8 mouse cellular contexts compared by ENCODE assay signal in the genomic region with DNA sequence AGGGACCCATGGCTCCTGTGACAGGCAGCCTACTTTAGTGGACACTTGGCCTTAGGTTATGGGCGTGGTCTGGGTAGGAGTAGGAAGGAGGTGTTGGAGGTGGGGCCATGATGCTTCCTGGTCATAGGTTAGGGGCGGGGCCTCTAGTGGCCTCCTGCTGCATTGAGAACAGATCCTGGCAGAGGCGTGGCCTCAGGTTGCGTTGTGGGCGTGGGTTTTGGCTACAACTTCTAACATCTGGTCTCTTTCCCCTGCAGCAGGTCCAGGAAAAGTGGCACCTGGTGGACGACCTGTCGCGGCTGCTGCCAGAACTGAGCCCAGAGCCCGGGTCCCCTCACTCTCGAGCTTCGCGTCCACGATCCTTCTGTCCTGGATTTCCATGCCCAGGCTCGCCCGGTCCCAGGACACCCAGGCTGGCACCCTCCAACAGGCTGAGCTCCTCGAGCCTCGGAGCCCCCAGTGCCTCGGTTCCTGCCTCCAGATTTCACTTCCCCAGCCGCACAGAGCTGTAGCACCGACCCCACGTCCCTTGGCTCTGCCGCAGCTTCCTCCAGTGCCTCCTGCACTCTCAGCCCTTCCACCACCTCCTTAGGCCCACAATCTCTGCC. TPM values are rescaled to one million over a fixed set of nuclear protein-coding genes. Genes with fewer than 3 reads are reported as not detected.
A peak's percentile ranks its signal among the peaks of the same experiment; 100 is the strongest.
DNase-seq lines count a peak whose midpoint lies in the region; ATAC-seq lines count a peak whose summit lies in the region.

No protein-coding gene starts in this region.

- no peaks in the 10 kb centered on the region for H3K9me3 ChIP-seq in midbrain, embryonic 10.5 days (replicated peaks)
- no peaks in the 10 kb centered on the region for H3K9me3 ChIP-seq in midbrain, embryonic 15.5 days
- H3K9me3 ChIP-seq in embryonic facial prominence, embryonic 10.5 days: no peaks in the 10 kb centered on the region
- no peaks in the 10 kb centered on the region for H3K9me3 ChIP-seq in kidney, embryonic 15.5 days (replicated peaks)
- H3K9me3 ChIP-seq in stomach, embryonic 14.5 days (ENCODE audit: control insufficient read depth, low read depth, low read length): no peaks in the 10 kb centered on the region

- no peak for DNase-seq in midbrain, embryonic 10.5 days (ENCODE audit: low spot score)
- DNase-seq in embryonic facial prominence, embryonic 10.5 days (ENCODE audit: low spot score): peak; percentile 70
- peak; percentile 77 for DNase-seq in lung, postnatal 14 days
- DNase-seq in right cerebral cortex, postnatal 10 days (ENCODE audit: low spot score in 2 of 2): no peak
- DNase-seq in layer of hippocampus, adult 18-20 months (ENCODE audit: low spot score in 2 of 2): no peak

- no peak overlapping the region for H3K9ac ChIP-seq in midbrain, embryonic 15.5 days
- H3K9ac ChIP-seq in kidney, embryonic 15.5 days: peak overlapping the region; percentile 12; the same call in 1 of the 2 replicates
- no peak overlapping the region; the same call in 1 of the 2 replicates for H3K9ac ChIP-seq in stomach, embryonic 14.5 days (replicated peaks; ENCODE audit: low read depth, low read length)

- no peak for ATAC-seq in midbrain, embryonic 15.5 days (replicated peaks)
- ATAC-seq in kidney, embryonic 15.5 days (replicated peaks; ENCODE audit: low FRiP score): peak; percentile 71
- ATAC-seq in stomach, embryonic 14.5 days (ENCODE audit: insufficient number of reproducible peaks, insufficient read depth, low FRiP score, low read depth): peak; percentile 69

- peaks cover 40% of the 10 kb centered on the region for H3K27me3 ChIP-seq in midbrain, embryonic 10.5 days (ENCODE audit: low read depth, poor library complexity, severe bottlenecking)
- peaks cover 19% of the 10 kb centered on the region for H3K27me3 ChIP-seq in midbrain, embryonic 15.5 days (replicated peaks)
- H3K27me3 ChIP-seq in embryonic facial prominence, embryonic 10.5 days (replicated peaks; ENCODE audit: low read depth, poor library complexity, severe bottlenecking): peaks cover 38% of the 10 kb centered on the region
- 0 out of 2 replicates have a peak, but pooled peaks cover 2% of the 10 kb centered on the region for H3K27me3 ChIP-seq in kidney, embryonic 15.5 days
- H3K27me3 ChIP-seq in stomach, embryonic 14.5 days (ENCODE audit: control insufficient read depth, insufficient read depth, low read length): no peaks in the 10 kb centered on the region

- H3K36me3 ChIP-seq in midbrain, embryonic 10.5 days: no peaks in the 10 kb centered on the region
- H3K36me3 ChIP-seq in midbrain, embryonic 15.5 days (replicated peaks): no peaks in the 10 kb centered on the region
- H3K36me3 ChIP-seq in embryonic facial prominence, embryonic 10.5 days (replicated peaks): no peaks in the 10 kb centered on the region
- no peaks in the 10 kb centered on the region for H3K36me3 ChIP-seq in kidney, embryonic 15.5 days
- H3K36me3 ChIP-seq in stomach, embryonic 14.5 days (ENCODE audit: control insufficient read depth, insufficient read depth, low read length): no peaks in the 10 kb centered on the region

- peaks cover 37% of the 10 kb centered on the region for H3K4me1 ChIP-seq in midbrain, embryonic 10.5 days
- H3K4me1 ChIP-seq in midbrain, embryonic 15.5 days: no peaks in the 10 kb centered on the region
- H3K4me1 ChIP-seq in embryonic facial prominence, embryonic 10.5 days: peaks cover 40% of the 10 kb centered on the region
- peaks cover 33% of the 10 kb centered on the region for H3K4me1 ChIP-seq in kidney, embryonic 15.5 days
- H3K4me1 ChIP-seq in stomach, embryonic 14.5 days (ENCODE audit: control insufficient read depth, insufficient read depth, low read length): peaks cover 8% of the 10 kb centered on the region

- H3K27ac ChIP-seq in midbrain, embryonic 10.5 days (replicated peaks): 0 out of 2 replicates have a peak overlapping the region, but pooled peaks have one; percentile 28
- no peak overlapping the region for H3K27ac ChIP-seq in midbrain, embryonic 15.5 days
- peak overlapping the region; percentile 57 for H3K27ac ChIP-seq in embryonic facial prominence, embryonic 10.5 days (replicated peaks)
- peak overlapping the region; percentile 45 for H3K27ac ChIP-seq in kidney, embryonic 15.5 days
- peak overlapping the region; percentile 12; the same call in 1 of the 2 replicates for H3K27ac ChIP-seq in stomach, embryonic 14.5 days (ENCODE audit: low read length)

- no peak overlapping the region for H3K4me2 ChIP-seq in midbrain, embryonic 15.5 days
- H3K4me2 ChIP-seq in kidney, embryonic 15.5 days: peak overlapping the region; percentile 58
- peak overlapping the region; percentile 37 for H3K4me2 ChIP-seq in stomach, embryonic 14.5 days (replicated peaks; ENCODE audit: low read depth, low read length)

- WGBS in midbrain, embryonic 10.5 days: 6% methylated on average over 22 of the region's 22 CpGs
- 14% methylated on average over 22 of the region's 22 CpGs for WGBS in midbrain, embryonic 15.5 days
- WGBS in embryonic facial prominence, embryonic 10.5 days: 6% methylated on average over 22 of the region's 22 CpGs
- WGBS in kidney, embryonic 15.5 days: 8% methylated on average over 22 of the region's 22 CpGs
- 4% methylated on average over 22 of the region's 22 CpGs for WGBS in stomach, embryonic 14.5 days

- peak overlapping the region; percentile 32 for H3K4me3 ChIP-seq in midbrain, embryonic 10.5 days
- no peak overlapping the region for H3K4me3 ChIP-seq in midbrain, embryonic 15.5 days
- peak overlapping the region; percentile 46 for H3K4me3 ChIP-seq in embryonic facial prominence, embryonic 10.5 days
- H3K4me3 ChIP-seq in kidney, embryonic 15.5 days (replicated peaks): peak overlapping the region; percentile 32
- H3K4me3 ChIP-seq in stomach, embryonic 14.5 days (ENCODE audit: low read depth, low read length): no peak overlapping the region

RNA-seq across cellular contexts. Expression of a gene that starts 5.1 kb away (rescaled TPM):
- 1.4 and 2.2 TPM in 2 replicates for polyA plus RNA-seq in midbrain, embryonic 10.5 days (2016; fragmentation: Nextera tagmentation; extraction: Ambion mirVana)
- polyA plus RNA-seq in midbrain, embryonic 15.5 days (2015; fragmentation: Nextera tagmentation; extraction: Ambion mirVana): not detected in 2 replicates
- 0.69 and 1.4 TPM in 2 replicates for polyA plus RNA-seq in embryonic facial prominence, embryonic 10.5 days (2016; fragmentation: Nextera tagmentation; extraction: Ambion mirVana)
- 0.36 and 1.7 TPM in 2 replicates for polyA plus RNA-seq in kidney, embryonic 15.5 days (2015; fragmentation: Nextera tagmentation; extraction: Ambion mirVana)
- 0.23 TPM in 1 of 2 replicates, not detected in the other for polyA plus RNA-seq in stomach, embryonic 14.5 days (2014; fragmentation: Nextera tagmentation; extraction: Ambion mirVana)
- total RNA-seq in layer of hippocampus, adult 18-20 months (2021): under 1 TPM in 1 of 2 experiments, not detected in 1; 0.40 TPM

RNA-seq across cellular contexts. Expression of a gene that starts 10.4 kb away (rescaled TPM):
- polyA plus RNA-seq in midbrain, embryonic 10.5 days (2016; fragmentation: Nextera tagmentation; extraction: Ambion mirVana): 10.1 and 10.5 TPM in 2 replicates
- polyA plus RNA-seq in midbrain, embryonic 15.5 days (2015; fragmentation: Nextera tagmentation; extraction: Ambion mirVana): 4.2 and 5.7 TPM in 2 replicates
- 16.6 and 19.8 TPM in 2 replicates for polyA plus RNA-seq in embryonic facial prominence, embryonic 10.5 days (2016; fragmentation: Nextera tagmentation; extraction: Ambion mirVana)
- 36.2 and 37.5 TPM in 2 replicates for polyA plus RNA-seq in kidney, embryonic 15.5 days (2015; fragmentation: Nextera tagmentation; extraction: Ambion mirVana)
- polyA plus RNA-seq in stomach, embryonic 14.5 days (2014; fragmentation: Nextera tagmentation; extraction: Ambion mirVana): 23.0 and 24.3 TPM in 2 replicates
- total RNA-seq in layer of hippocampus, adult 18-20 months (2021): 10 to 100 TPM in 1 of 2 experiments, 1 to 10 TPM in 1; 5.9 to 10.6 TPM

RNA-seq across cellular contexts. Expression of a gene that starts 10.5 kb away (rescaled TPM):
- polyA plus RNA-seq in midbrain, embryonic 10.5 days (2016; fragmentation: Nextera tagmentation; extraction: Ambion mirVana): 0.78 and 0.93 TPM in 2 replicates
- 1.00 and 1.5 TPM in 2 replicates for polyA plus RNA-seq in midbrain, embryonic 15.5 days (2015; fragmentation: Nextera tagmentation; extraction: Ambion mirVana)
- polyA plus RNA-seq in embryonic facial prominence, embryonic 10.5 days (2016; fragmentation: Nextera tagmentation; extraction: Ambion mirVana): 1.2 and 1.4 TPM in 2 replicates
- polyA plus RNA-seq in kidney, embryonic 15.5 days (2015; fragmentation: Nextera tagmentation; extraction: Ambion mirVana): 2.7 and 3.6 TPM in 2 replicates
- polyA plus RNA-seq in stomach, embryonic 14.5 days (2014; fragmentation: Nextera tagmentation; extraction: Ambion mirVana): 1.7 and 3.1 TPM in 2 replicates
- total RNA-seq in layer of hippocampus, adult 18-20 months (2021): 1 to 10 TPM in 1 of 2 experiments, under 1 TPM in 1; 0.72 to 1.1 TPM

RNA-seq across cellular contexts. Expression of a gene that starts 17.1 kb away (rescaled TPM):
- 0.14 and 0.58 TPM in 2 replicates for polyA plus RNA-seq in midbrain, embryonic 10.5 days (2016; fragmentation: Nextera tagmentation; extraction: Ambion mirVana)
- 0.98 and 1.4 TPM in 2 replicates for polyA plus RNA-seq in midbrain, embryonic 15.5 days (2015; fragmentation: Nextera tagmentation; extraction: Ambion mirVana)
- 0.28 and 0.41 TPM in 2 replicates for polyA plus RNA-seq in embryonic facial prominence, embryonic 10.5 days (2016; fragmentation: Nextera tagmentation; extraction: Ambion mirVana)
- 0.54 and 0.91 TPM in 2 replicates for polyA plus RNA-seq in kidney, embryonic 15.5 days (2015; fragmentation: Nextera tagmentation; extraction: Ambion mirVana)
- polyA plus RNA-seq in stomach, embryonic 14.5 days (2014; fragmentation: Nextera tagmentation; extraction: Ambion mirVana): 1.1 TPM in 1 of 2 replicates, not detected in the other
- 1 to 10 TPM; 1.5 to 2.2 TPM for total RNA-seq in layer of hippocampus, adult 18-20 months (2021)

RNA-seq across cellular contexts. Expression of a gene that starts 17.1 kb away (rescaled TPM):
- polyA plus RNA-seq in midbrain, embryonic 10.5 days (2016; fragmentation: Nextera tagmentation; extraction: Ambion mirVana): 36.2 and 39.4 TPM in 2 replicates
- polyA plus RNA-seq in midbrain, embryonic 15.5 days (2015; fragmentation: Nextera tagmentation; extraction: Ambion mirVana): 15.8 and 18.4 TPM in 2 replicates
- polyA plus RNA-seq in embryonic facial prominence, embryonic 10.5 days (2016; fragmentation: Nextera tagmentation; extraction: Ambion mirVana): 27.7 and 29.9 TPM in 2 replicates
- 78.0 and 80.5 TPM in 2 replicates for polyA plus RNA-seq in kidney, embryonic 15.5 days (2015; fragmentation: Nextera tagmentation; extraction: Ambion mirVana)
- polyA plus RNA-seq in stomach, embryonic 14.5 days (2014; fragmentation: Nextera tagmentation; extraction: Ambion mirVana): 101 and 115 TPM in 2 replicates
- total RNA-seq in layer of hippocampus, adult 18-20 months (2021): 10 to 100 TPM; 12.3 to 12.4 TPM

Comparison
In these comparisons a context has a peak if more than half of its experiments do, and no peak if none do; other contexts are left out.
1. H3K4me3 ChIP-seq: peak in midbrain, embryonic 10.5 days (single experiment), embryonic facial prominence, embryonic 10.5 days (single experiment) and kidney, embryonic 15.5 days (single experiment); none in midbrain, embryonic 15.5 days (single experiment) and stomach, embryonic 14.5 days (single experiment).
2. DNase-seq: peak in embryonic facial prominence, embryonic 10.5 days (single experiment) and lung, postnatal 14 days (single experiment); none in midbrain, embryonic 10.5 days (single experiment), right cerebral cortex, postnatal 10 days (0 of 2) and layer of hippocampus, adult 18-20 months (0 of 2).